Mouse (Mus musculus) kidney, embryonic 15.5 days (tissue): ENCODE data around the gene Ces1e. TPM values are rescaled to one million over a fixed set of nuclear protein-coding genes. Genes with fewer than 3 reads are reported as not detected.
"Not testable (repeated sequence)": the region's sequence is repeated elsewhere in the genome, so short reads cannot be mapped to it uniquely, and the experiment has no call there.

Source experiments
- ATAC-seq: fragments of 200-750 bp; cut with Nextera tagmentation; replicated peaks from 2 replicates; pipeline ENCODE4 v1.8.0; 2017; ENCODE audit warnings: moderate TSS enrichment; ENCODE audit not compliant: low FRiP score
- H3K27ac ChIP-seq: fragments of 300-500 bp; sonication (generic); 2 replicates; pipeline ENCODE4 v1.5.1; 2015; ENCODE audit warnings: mild to moderate bottlenecking, inconsistent platforms
- H3K27me3 ChIP-seq: fragments of 300-500 bp; sonication (generic); 2 replicates; pipeline ENCODE4 v1.6.1; 2015; ENCODE audit warnings: inconsistent platforms
- H3K36me3 ChIP-seq: fragments of 300-500 bp; sonication (generic); 2 replicates; pipeline ENCODE4 v1.6.1; 2015; ENCODE audit warnings: inconsistent platforms
- H3K4me1 ChIP-seq: fragments of 300-500 bp; sonication (generic); 2 replicates; pipeline ENCODE4 v1.6.1; 2015; ENCODE audit warnings: inconsistent platforms
- H3K4me2 ChIP-seq: fragments of 300-500 bp; sonication (generic); 2 replicates; pipeline ENCODE4 v1.6.1; 2015; ENCODE audit warnings: moderate library complexity, mild to moderate bottlenecking, inconsistent platforms
- H3K4me3 ChIP-seq: fragments of 300-500 bp; sonication (generic); replicated peaks from 2 replicates; pipeline ENCODE4 v1.5.1; 2015; ENCODE audit warnings: mild to moderate bottlenecking, inconsistent platforms
- H3K9ac ChIP-seq: fragments of 300-500 bp; sonication (generic); 2 replicates; pipeline ENCODE4 v1.6.1; 2015; ENCODE audit warnings: mild to moderate bottlenecking, inconsistent platforms
- H3K9me3 ChIP-seq: fragments of 300-500 bp; sonication (generic); replicated peaks from 2 replicates; pipeline ENCODE4 v1.6.1; 2016; ENCODE audit warnings: inconsistent platforms
- WGBS: fragments of 180-500 bp; shearing (Covaris S2); methylation state at CpG from one replicate; pipeline ENCODE4 v1.1.7; 2015; ENCODE audit warnings: mixed read lengths; 5-methylcytosine and 5-hydroxymethylcytosine counted together
- polyA plus RNA-seq: library from polyadenylated mRNA; unstranded; fragments of >200 nt; fragmentation: Nextera tagmentation; extraction: Ambion mirVana; gene quantifications from 2 replicates; pipeline ENCODE4 v1.2.1, GENCODE M21; 2015

Gene Ces1e
- polyA plus RNA-seq, 1 experiment from 2014 or later = 0.14 TPM

GRCm38 (mm10) chr8:93226471-93226870, 2.9 kb downstream of the Ces1e start:
- not testable (repeated sequence) for H3K4me3 ChIP-seq, H3K36me3 ChIP-seq, H3K27ac ChIP-seq, ATAC-seq, H3K4me2 ChIP-seq, H3K27me3 ChIP-seq, H3K4me1 ChIP-seq, H3K9me3 ChIP-seq, H3K9ac ChIP-seq
- WGBS = 83% methylated on average over 1 of the region's 1 CpGs

DNA sequence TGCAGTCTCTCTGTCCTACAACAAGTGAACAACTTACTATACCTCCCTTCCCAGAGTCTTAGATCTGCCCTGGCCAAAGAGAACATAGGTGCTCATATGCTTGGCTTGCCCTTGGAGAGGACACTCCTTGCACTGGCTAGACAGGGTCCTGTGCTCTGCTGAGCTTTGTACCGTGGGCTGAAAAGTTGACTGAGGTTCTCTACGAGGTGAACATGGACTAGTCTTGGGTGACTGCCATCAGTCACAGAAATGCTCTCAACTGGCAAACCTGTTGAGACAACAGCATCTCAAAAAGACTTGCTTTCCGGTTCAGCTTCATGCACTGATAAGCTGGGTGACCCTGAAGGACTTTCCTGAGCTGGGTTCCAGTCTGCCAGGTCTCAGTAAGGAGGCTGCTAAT, 7.5 kb downstream of the Ces1e start:
- no peaks in the 10 kb centered on the region for H3K36me3 ChIP-seq
- no peaks in the 10 kb centered on the region for H3K4me1 ChIP-seq
- WGBS = 77% methylated on average over 3 of the region's 3 CpGs
- no peak overlapping the region for H3K27ac ChIP-seq
- no peak overlapping the region for H3K4me3 ChIP-seq
- no peaks in the 10 kb centered on the region for H3K27me3 ChIP-seq
- no peak overlapping the region for H3K9ac ChIP-seq
- H3K4me2 ChIP-seq = no peak overlapping the region
- no peak for ATAC-seq
- no peaks in the 10 kb centered on the region for H3K9me3 ChIP-seq

DNA sequence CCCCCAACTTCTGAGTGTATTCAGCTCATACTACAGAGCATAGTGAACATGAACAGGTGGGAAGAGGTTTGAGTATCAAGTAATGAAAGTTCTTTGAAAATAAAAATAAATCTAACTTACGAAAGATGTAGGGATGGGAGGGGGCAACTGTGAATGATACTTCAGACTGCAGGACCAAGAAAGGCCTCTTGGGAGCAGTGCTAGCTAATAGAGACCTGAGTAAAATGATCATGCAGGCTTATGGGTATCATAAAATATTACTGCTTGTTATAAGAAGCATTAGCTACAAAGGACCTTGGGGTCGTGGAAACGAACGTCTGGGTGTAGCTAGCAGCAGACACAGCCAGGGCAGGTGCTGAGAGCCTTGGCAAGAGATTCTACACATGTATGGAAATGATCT, 11.6 kb downstream of the Ces1e start:
- Histone ChIP-seq H3K27me3 (no peaks in the 10 kb centered on the region), H3K9ac (no peak overlapping the region), H3K9me3 (no peaks in the 10 kb centered on the region), H3K4me1 (no peaks in the 10 kb centered on the region), H3K4me3 (no peak overlapping the region), H3K36me3 (no peaks in the 10 kb centered on the region), H3K4me2 (no peak overlapping the region), H3K27ac (no peak overlapping the region)
- ATAC-seq = no peak
- WGBS = 55% methylated on average over 4 of the region's 4 CpGs

GRCm38 (mm10) chr8:93217375-93217774, 12.0 kb downstream of the Ces1e start:
- Histone ChIP-seq H3K9me3 (no peaks in the 10 kb centered on the region), H3K27me3 (no peaks in the 10 kb centered on the region), H3K4me2 (no peak overlapping the region), H3K4me1 (no peaks in the 10 kb centered on the region), H3K9ac (no peak overlapping the region), H3K36me3 (no peaks in the 10 kb centered on the region), H3K27ac (no peak overlapping the region), H3K4me3 (no peak overlapping the region)
- ATAC-seq = no peak
- WGBS = 67% methylated on average over 1 of the region's 1 CpGs

DNA sequence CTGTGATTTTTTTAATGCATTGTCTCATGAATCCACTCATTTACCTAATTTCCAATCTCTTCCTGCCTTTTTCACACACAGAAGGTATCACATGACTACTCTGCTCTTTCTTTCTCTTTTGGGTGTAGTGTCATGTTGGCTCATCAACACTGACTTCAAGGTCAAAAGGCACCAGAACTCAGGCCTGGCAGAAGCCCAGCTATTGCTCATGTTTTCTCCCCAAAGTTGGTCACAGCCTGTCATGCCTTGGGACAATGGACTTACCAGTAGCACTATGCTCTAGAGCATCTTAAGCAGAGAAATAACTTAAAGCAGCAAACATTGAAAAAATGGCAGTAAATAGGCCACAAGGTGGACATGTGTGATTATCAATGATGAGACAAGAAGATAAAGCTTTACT, 18.3 kb downstream of the Ces1e start:
- H3K27me3 ChIP-seq = no peaks in the 10 kb centered on the region
- H3K9me3 ChIP-seq = no peaks in the 10 kb centered on the region
- no peak overlapping the region for H3K4me2 ChIP-seq
- no peak for ATAC-seq
- no peak overlapping the region for H3K27ac ChIP-seq
- no peaks in the 10 kb centered on the region for H3K4me1 ChIP-seq
- no peaks in the 10 kb centered on the region for H3K36me3 ChIP-seq
- H3K9ac ChIP-seq = no peak overlapping the region
- no peak overlapping the region for H3K4me3 ChIP-seq

DNA sequence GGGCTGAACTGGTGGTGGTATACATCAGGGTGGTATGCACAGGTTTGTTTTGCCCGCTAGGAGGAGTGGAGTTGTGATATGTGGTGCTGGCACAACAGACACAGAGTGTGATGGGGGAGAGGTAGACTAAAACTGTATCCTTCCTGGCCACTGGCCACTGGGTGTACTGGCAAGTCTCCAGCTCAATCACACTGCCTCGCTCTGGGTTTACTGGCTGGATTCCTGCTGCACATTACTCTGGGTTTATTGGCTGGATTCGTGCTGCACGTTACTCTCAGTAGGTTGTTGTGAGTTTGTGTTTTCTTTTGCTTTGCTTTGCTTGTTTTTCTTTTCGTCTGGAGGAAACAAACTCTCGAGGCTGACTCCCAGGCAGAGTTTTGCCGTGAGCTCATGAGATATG, 30.3 kb downstream of the Ces1e start:
- not testable (repeated sequence) for H3K27me3 ChIP-seq, ATAC-seq, H3K9me3 ChIP-seq, H3K36me3 ChIP-seq, H3K4me2 ChIP-seq, H3K4me3 ChIP-seq, H3K27ac ChIP-seq, H3K4me1 ChIP-seq, H3K9ac ChIP-seq
- WGBS = 57% methylated on average over 7 of the region's 7 CpGs

GRCm38 (mm10) chr8:93197685-93198525, 31.5 kb downstream of the Ces1e start, which contains the start of gene Ces1d:
TSS of gene Ces1d (minus strand) at chr8:93197838.
- Histone ChIP-seq H3K9ac (no peak within 1 kb of the TSS), H3K36me3 (no peaks in the 10 kb centered on the region), H3K4me2 (no peak within 1 kb of the TSS), H3K27ac (no peak within 1 kb of the TSS), H3K4me3 (no peak within 1 kb of the TSS), H3K4me1 (no peaks in the 10 kb centered on the region), H3K9me3 (no peaks in the 10 kb centered on the region), H3K27me3 (no peaks in the 10 kb centered on the region)
- no peak for ATAC-seq
- 86% methylated on average over 8 of the region's 8 CpGs for WGBS

GRCm38 (mm10) chr8:93196436-93196835, 33.0 kb downstream of the Ces1e start:
- H3K9ac ChIP-seq = no peak overlapping the region
- no peak overlapping the region for H3K4me3 ChIP-seq
- no peak for ATAC-seq

DNA sequence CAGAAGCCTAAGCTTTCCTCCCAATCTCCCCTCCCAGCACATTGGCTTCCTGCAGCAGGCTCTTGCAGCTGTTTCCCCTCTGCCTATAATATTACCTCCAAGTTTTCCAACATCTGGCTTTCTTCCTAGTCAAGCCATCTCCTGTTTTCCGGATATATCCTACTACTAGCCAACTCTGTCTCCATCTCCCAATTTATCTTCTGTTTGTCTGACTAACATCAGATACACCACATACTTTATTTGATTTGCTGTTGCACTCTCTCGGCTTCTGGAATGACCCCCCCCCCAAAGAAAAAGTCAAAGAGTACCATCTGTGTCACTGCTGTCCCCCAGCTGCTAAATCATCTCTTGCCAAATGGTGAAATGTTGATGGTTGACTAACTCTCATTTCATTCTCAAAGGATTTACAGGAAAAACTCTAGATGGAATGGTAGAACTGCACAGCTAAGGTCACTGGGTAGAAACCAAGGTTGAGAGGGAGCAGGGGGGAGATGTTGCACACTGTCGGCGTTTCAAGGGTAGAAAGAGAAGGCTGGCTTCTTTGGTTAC, 48.8 kb downstream of the Ces1e start:
- 32% methylated on average over 4 of the region's 4 CpGs for WGBS
- Histone ChIP-seq H3K27ac (no peak overlapping the region), H3K27me3 (no peaks in the 10 kb centered on the region), H3K4me2 (no peak overlapping the region), H3K4me3 (no peak overlapping the region), H3K9ac (no peak overlapping the region), H3K36me3 (no peaks in the 10 kb centered on the region), H3K9me3 (no peaks in the 10 kb centered on the region), H3K4me1 (peaks cover 13% of the 10 kb centered on the region; the same call in 1 of the 2 replicates)
- peak; percentile 29; the same call in 1 of the 2 replicates for ATAC-seq

More at GRCm38 (mm10) chr8:93196436-93196835, 33.0 kb downstream of the Ces1e start:
- 93% methylated on average over 5 of the region's 5 CpGs for WGBS
- Histone ChIP-seq H3K36me3 (no peaks in the 10 kb centered on the region), H3K9me3 (no peaks in the 10 kb centered on the region), H3K27ac (no peak overlapping the region), H3K4me2 (no peak overlapping the region), H3K27me3 (no peaks in the 10 kb centered on the region), H3K4me1 (no peaks in the 10 kb centered on the region)

- no peaks in the 10 kb centered on the region for H3K9me3 ChIP-seq
Measured at GRCm38 (mm10) chr8:93176593-93176992, 52.8 kb downstream of the Ces1e start.

GRCm38 (mm10) chr8:93174554-93174953, 54.9 kb downstream of the Ces1e start:
- ATAC-seq = no peak
- WGBS = 81% methylated on average over 2 of the region's 2 CpGs
- no peak overlapping the region for H3K4me2 ChIP-seq
- no peak overlapping the region for H3K27ac ChIP-seq
- H3K36me3 ChIP-seq = no peaks in the 10 kb centered on the region
- H3K4me3 ChIP-seq = no peak overlapping the region
- no peak overlapping the region for H3K9ac ChIP-seq
- peaks cover 5% of the 10 kb centered on the region; the same call in 1 of the 2 replicates for H3K4me1 ChIP-seq
- no peaks in the 10 kb centered on the region for H3K9me3 ChIP-seq
- no peaks in the 10 kb centered on the region for H3K27me3 ChIP-seq

More at GRCm38 (mm10) chr8:93176593-93176992, 52.8 kb downstream of the Ces1e start:
- no peak overlapping the region for H3K9ac ChIP-seq
- WGBS = 31% methylated on average over 1 of the region's 1 CpGs
- peaks cover 13% of the 10 kb centered on the region; the same call in 1 of the 2 replicates for H3K4me1 ChIP-seq
- H3K27ac ChIP-seq = no peak overlapping the region
- no peaks in the 10 kb centered on the region for H3K27me3 ChIP-seq
- no peak overlapping the region for H3K4me3 ChIP-seq
- no peaks in the 10 kb centered on the region for H3K36me3 ChIP-seq
- no peak overlapping the region for H3K4me2 ChIP-seq
- ATAC-seq = no peak

- 35% methylated on average over 1 of the region's 1 CpGs for WGBS
- ATAC-seq = peak; percentile 33; the same call in 1 of the 2 replicates
Measured at GRCm38 (mm10) chr8:93171846-93172590, 57.4 kb downstream of the Ces1e start.

More at GRCm38 (mm10) chr8:93171846-93172590, 57.4 kb downstream of the Ces1e start:
- Histone ChIP-seq H3K4me1 (peaks cover 5% of the 10 kb centered on the region; the same call in 1 of the 2 replicates), H3K9me3 (no peaks in the 10 kb centered on the region), H3K27ac (no peak overlapping the region), H3K27me3 (no peaks in the 10 kb centered on the region), H3K9ac (no peak overlapping the region), H3K4me3 (no peak overlapping the region), H3K4me2 (no peak overlapping the region), H3K36me3 (no peaks in the 10 kb centered on the region)
